Mouse (Mus musculus): ENCODE measurements around the gene Lamtor4. TPM values are rescaled to one million over a fixed set of nuclear protein-coding genes. Genes with fewer than 3 reads are reported as not detected.

Lamtor4 gene
- total RNA-seq, 2 experiments from 2014 or later = 53.4 to 54.3 TPM

- DNase-seq (ENCODE audit: low spot score in 2 of 2) = no peak
- intact Hi-C loops (cut with DNase I) = no loop called here
Measured at GRCm38 (mm10) chr5:138280829-138281228, 25.5 kb downstream of the Lamtor4 start.

GRCm38 (mm10) chr5:138281798-138282197, 26.5 kb downstream of the Lamtor4 start:
- intact Hi-C loops (cut with DNase I) = no loop called here
- no peak for DNase-seq (ENCODE audit: low spot score in 2 of 2)

GRCm38 (mm10) chr5:138283540-138283939, 28.3 kb downstream of the Lamtor4 start:
- intact Hi-C loops (cut with DNase I) = no loop called here
- DNase-seq (ENCODE audit: low spot score in 2 of 2) = no peak

GRCm38 (mm10) chr5:138287861-138288260, 32.6 kb downstream of the Lamtor4 start:
- intact Hi-C loops (cut with DNase I) = no loop called here
- no peak for DNase-seq (ENCODE audit: low spot score in 2 of 2)

GRCm38 (mm10) chr5:138291638-138292037, 36.4 kb downstream of the Lamtor4 start:
- intact Hi-C loops (cut with DNase I) = no loop called here
- DNase-seq (ENCODE audit: low spot score in 2 of 2) = no peak

DNA sequence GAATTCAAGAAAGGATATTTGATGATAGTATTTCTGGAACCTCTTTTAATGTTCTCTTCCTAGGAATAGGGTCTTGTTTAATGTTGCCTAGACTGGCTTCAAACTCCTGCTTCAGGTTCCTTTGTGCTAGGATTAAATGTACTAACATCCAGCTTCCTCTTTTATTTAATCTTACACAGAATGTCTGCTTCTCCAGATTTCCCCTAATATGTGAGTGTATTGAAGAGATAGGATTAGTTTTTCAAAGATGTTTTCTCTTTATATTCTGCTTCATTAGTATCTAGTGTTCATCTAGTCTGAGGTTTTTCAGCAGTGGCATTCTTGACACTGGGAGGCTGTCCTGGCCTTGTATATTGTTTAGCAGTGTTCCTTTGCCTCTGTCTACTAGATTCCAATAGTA, 38.9 kb downstream of the Lamtor4 start:
- intact Hi-C loops (cut with DNase I) = no loop called here

GRCm38 (mm10) chr5:138299613-138300012, 44.3 kb downstream of the Lamtor4 start:
- intact Hi-C loops (cut with DNase I) = no loop called here
- no peak for DNase-seq (ENCODE audit: low spot score in 2 of 2)

More for the DNA sequence above, 38.9 kb downstream of the Lamtor4 start:
- no peak for DNase-seq (ENCODE audit: low spot score in 2 of 2)

Other genes with a start within 250 kb of the Lamtor4 start
- gene Smok3a, start 234.2 kb upstream of the Lamtor4 start, total RNA-seq (2021) = not detected
- not detected for gene Smok3b, start 234.1 kb upstream of the Lamtor4 start, total RNA-seq (2021)
- gene Smok3c, start 202.3 kb upstream of the Lamtor4 start, total RNA-seq (2021) = not detected
- gene Zkscan1, start 170.4 kb upstream of the Lamtor4 start, total RNA-seq (2021) = 10 to 100 TPM; 39.9 to 40.2 TPM
- 10 to 100 TPM; 16.1 to 16.4 TPM for gene Zscan21, start 138.6 kb upstream of the Lamtor4 start, total RNA-seq (2021)
- gene Zfp113, start 99.7 kb upstream of the Lamtor4 start, total RNA-seq (2021) = 10 to 100 TPM; 12.3 to 16.2 TPM
- gene Cops6, start 94.4 kb upstream of the Lamtor4 start, total RNA-seq (2021) = 100 to 1,000 TPM; 122 to 137 TPM
- gene Ap4m1, start 83.5 kb upstream of the Lamtor4 start, total RNA-seq (2021) = 10 to 100 TPM; 20.1 to 26.6 TPM
- gene Mcm7, start 83.1 kb upstream of the Lamtor4 start, total RNA-seq (2021) = 10 to 100 TPM; 14.3 to 15.3 TPM
- gene Taf6, start 68.0 kb upstream of the Lamtor4 start, total RNA-seq (2021) = 10 to 100 TPM; 36.1 to 41.1 TPM
- gene Cnpy4, start 68.0 kb upstream of the Lamtor4 start, total RNA-seq (2021) = 10 to 100 TPM; 14.5 to 18.0 TPM
- gene Mblac1, start 61.2 kb upstream of the Lamtor4 start, total RNA-seq (2021) = 10 to 100 TPM in 1 of 2 experiments, 1 to 10 TPM in 1; 8.7 to 11.6 TPM
- gene Nxpe5, start 29.6 kb upstream of the Lamtor4 start, total RNA-seq (2021) = not detected
- 10 to 100 TPM; 59.2 to 68.2 TPM for gene BC037034, start 8.6 kb downstream of the Lamtor4 start, total RNA-seq (2021)
- 1 to 10 TPM; 2.3 to 3.2 TPM for gene Gal3st4, start 17.4 kb downstream of the Lamtor4 start, total RNA-seq (2021)
- not detected for gene Gm43720, start 24.5 kb downstream of the Lamtor4 start, total RNA-seq (2021)
- gene Gpc2, start 24.5 kb downstream of the Lamtor4 start, total RNA-seq (2021) = 1 to 10 TPM; 1.5 to 2.6 TPM
- under 1 TPM; 0.62 to 0.77 TPM for gene Stag3, start 24.8 kb downstream of the Lamtor4 start, total RNA-seq (2021)
- gene Pvrig, start 86.5 kb downstream of the Lamtor4 start, total RNA-seq (2021) = not detected
- 10 to 100 TPM; 18.6 to 28.1 TPM for gene Zfp157, start 186.0 kb downstream of the Lamtor4 start, total RNA-seq (2021)

Data from left cerebral cortex, postnatal 36 days (tissue).